Mouse (Mus musculus) frontal cortex, adult (tissue): ENCODE data around the gene Rbm14.
A peak's percentile ranks its signal among the peaks of the same experiment; 100 is the strongest.
"Not testable (repeated sequence)": the region's sequence is repeated elsewhere in the genome, so short reads cannot be mapped to it uniquely, and the experiment has no call there.

Source experiments
- ATAC-seq: cut with Nextera tagmentation; 2 replicates; pipeline ENCODE4 v1.9.2; 2017; ENCODE audit warnings: mild to moderate bottlenecking, moderate library complexity, mixed read lengths; ENCODE audit not compliant: low TSS enrichment

The Rbm14 gene

DNA sequence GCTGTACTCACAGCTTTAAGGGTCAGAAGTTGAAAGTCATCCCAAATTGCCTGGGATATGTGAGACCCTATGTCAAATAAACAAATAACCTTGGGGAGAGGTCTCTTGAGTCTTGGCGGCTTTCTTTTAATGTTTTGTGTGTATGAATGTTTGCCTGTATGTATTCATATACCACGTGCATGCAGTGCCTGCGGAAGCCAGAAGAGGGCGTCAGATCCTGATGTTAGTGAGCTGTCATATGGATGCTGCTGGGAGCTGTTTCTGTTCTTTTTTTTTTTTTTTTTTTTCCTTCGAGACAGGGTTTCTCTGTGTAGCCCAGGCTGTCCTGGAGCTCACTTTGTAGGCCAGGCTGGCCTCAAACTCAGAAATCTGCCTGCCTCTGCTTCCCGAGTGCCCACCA, 1.6 kb upstream of the Rbm14 start:
- no peak for ATAC-seq

DNA sequence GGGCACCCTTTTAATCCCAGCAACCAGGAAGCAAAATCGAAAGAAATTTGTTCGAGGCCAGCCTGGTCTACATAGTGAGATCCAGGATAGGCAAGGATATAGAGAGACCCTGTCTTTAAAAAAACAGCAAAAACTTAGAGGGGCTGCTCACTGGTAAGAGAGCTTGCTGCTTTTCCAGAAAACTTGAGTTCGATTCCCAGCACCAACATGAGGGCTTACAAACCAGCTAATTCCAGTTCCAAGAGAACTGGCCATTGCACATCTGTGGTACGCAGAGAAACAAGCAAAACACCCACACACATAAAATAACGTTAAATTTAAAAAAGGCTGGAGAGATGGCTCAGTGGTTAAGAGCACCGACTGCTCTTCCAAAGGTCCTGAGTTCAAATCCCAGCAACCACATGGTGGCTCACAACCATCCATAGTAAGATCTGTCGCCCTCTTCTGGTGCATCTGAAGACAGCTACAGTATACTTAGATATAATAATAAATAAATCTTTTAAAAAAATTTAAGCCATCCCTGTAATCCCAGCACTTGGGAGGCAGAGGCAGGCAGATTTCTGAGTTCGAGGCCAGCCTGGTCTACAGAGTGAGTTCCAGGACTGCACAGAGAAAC, 1.0 kb upstream of the Rbm14 start:
- not testable (repeated sequence) for ATAC-seq

- no peak; the same call in 1 of the 2 replicates for ATAC-seq
Observed at GRCm38 (mm10) chr19:4811909-4812242, 442 bp upstream of the Rbm14 start.

- no peak; the same call in 1 of the 2 replicates for ATAC-seq
Observed at GRCm38 (mm10) chr19:4810746-4811062, 730 bp downstream of the Rbm14 start.

GRCm38 (mm10) chr19:4810309-4810708, 1.1 kb downstream of the Rbm14 start:
- no peak for ATAC-seq

GRCm38 (mm10) chr19:4803283-4803682, 8.2 kb downstream of the Rbm14 start:
- ATAC-seq: no peak

GRCm38 (mm10) chr19:4802691-4803091, 8.7 kb downstream of the Rbm14 start:
- ATAC-seq: no peak

GRCm38 (mm10) chr19:4799083-4799482, 12.4 kb downstream of the Rbm14 start:
- no peak for ATAC-seq

GRCm38 (mm10) chr19:4797846-4798245, 13.6 kb downstream of the Rbm14 start:
- peak; percentile 48; the same call in 1 of the 2 replicates for ATAC-seq

GRCm38 (mm10) chr19:4795929-4796328, 15.5 kb downstream of the Rbm14 start:
- no peak for ATAC-seq

DNA sequence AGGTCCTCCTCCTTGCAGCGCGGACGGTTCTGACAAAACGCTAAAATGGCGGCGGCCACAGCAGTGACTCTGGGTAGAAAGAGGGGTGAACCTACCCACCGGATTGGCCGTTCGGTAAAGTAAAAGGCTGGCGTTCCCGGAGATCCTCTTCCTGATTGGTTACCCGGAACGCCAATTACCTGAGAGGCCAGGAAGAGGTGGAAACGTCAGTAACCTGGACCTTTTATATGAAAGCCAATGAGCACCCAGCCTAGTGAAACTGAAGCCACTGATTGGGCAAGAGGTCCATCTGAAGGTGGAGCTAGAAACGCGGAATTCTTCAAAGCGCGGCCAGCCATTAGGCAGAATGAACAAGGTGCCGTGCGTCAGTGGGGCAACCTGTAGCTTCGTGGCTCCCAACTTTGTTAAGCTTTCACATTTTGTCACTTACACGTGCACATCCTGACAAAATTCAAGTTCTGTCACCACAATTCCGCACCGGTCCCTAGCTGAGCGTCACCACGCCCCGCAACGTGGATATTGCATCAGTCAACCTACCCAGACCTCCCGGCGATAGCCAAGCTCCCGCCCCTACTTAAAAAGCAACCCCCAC, 17.5 kb downstream of the Rbm14 start, which contains the start of gene Rbm4:
TSS of gene Rbm4 (minus strand) at position 71 of the 592 bp plus-strand sequence.
- ATAC-seq: peak; percentile 99

DNA sequence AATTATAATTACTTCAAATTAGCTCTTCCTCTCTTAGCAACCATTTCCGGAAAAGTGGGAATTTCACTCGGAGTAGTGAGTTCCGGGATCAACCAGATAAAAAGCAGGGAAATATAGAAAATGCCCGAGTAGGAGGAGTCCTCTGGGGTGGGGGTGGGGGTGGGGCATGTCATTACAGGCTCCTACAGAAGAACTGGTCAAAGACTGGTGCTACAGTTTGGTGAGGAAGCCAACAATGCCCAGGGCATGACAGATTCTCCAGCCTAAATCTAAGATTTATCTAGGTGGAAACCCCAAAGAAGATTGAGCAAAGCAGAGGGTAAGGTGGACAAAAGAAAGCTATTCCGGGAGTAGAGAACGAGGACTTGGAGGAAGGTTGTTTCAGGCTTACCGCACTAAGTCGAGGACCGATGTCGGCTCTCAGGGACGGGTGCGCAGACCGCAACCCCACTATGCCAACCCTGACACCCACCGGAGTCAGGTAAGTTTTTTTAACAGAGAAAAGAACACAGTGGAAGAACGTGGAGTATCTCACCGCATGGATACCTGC, 18.1 kb downstream of the Rbm14 start:
- ATAC-seq: 0 out of 2 replicates have a peak, but pooled peaks have one; percentile 11

DNA sequence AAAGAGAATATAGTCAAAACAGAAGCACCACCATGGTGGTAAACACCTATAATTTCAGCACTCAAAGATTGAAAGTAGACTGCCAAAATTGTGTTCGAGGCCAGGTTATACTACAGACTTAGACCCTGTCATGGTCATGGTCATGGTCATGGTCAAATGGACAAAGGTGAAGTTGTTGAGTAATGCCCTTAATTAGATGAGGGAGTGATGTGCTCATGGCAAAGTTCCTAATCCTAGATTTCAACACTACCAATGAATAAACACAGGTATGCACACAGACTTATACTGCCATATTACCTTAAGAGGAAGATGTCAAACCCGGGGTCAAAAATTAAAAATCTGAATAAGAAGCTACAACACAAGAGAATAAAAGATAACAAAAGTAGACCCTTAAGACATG, 25.1 kb downstream of the Rbm14 start:
- no peak for ATAC-seq

DNA sequence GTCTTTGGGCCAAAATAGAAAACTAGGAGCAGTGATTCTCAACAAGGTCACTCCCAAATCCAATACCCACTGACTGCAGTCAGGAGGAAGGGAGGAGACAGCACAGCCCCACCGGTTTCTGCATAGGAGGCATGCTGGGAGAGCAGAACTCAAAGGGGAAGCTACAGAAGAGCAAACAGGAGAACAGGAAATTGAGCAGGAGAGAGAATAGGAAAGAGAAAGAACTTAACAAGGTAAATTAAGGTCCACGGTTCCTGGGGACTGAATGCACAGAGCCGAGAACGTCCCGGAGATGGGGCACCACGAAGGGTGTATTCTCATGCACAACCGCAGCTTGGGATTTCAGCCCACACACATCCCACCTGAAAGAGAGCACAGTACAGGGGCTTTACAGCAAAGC, 26.2 kb downstream of the Rbm14 start:
- ATAC-seq: no peak

DNA sequence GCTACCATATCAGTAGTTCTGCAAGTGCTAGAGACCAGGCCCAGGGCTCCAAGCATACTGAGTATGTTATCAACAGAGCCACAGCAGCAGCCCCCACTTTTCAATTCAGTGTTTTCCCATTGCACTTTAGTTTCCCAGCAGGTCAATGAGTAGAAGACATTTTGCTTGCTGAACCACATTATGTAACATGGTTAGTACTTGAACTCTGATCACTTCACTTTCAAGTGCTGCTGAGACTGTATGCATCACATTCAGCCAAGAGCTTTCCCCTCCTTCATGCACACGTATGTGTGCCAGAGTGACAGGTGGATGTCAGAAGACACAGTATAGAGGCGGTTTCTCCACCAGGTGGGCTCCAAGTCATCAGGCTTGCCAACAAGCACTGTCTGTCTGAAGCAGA, 28.5 kb downstream of the Rbm14 start:
- ATAC-seq: no peak

GRCm38 (mm10) chr19:4772785-4773184, 38.6 kb downstream of the Rbm14 start:
- ATAC-seq: no peak

DNA sequence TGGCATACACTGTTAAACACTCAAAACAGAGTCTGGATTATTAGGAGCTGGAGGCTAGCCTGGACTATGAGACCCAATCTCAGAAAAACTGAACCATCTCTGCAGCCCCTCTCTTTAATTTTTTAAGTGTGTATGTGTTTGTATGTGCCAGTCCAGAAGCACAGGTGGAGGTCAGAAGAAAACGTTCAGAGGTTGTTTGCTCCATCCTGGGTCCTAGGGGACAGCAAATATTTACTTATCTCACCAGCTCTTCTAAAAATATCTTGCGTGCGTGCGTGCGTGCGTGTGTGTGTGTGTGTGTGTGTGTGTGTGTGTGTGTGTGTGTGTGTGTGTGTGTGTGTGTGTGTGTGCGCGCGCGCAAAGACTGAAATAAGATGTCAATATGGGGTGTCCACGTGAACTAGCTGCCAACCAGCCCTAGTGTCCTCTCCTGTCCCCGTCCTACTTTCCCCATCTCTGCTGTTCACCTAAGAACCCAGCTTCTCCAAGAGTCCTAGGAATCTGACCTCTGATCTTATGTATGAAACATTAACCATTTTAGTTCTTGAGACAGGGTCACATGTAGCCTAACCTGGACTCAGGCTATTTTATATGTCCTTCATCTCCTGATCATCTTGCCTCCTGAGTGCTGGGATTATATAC, 43.8 kb downstream of the Rbm14 start:
- no peak for ATAC-seq

DNA sequence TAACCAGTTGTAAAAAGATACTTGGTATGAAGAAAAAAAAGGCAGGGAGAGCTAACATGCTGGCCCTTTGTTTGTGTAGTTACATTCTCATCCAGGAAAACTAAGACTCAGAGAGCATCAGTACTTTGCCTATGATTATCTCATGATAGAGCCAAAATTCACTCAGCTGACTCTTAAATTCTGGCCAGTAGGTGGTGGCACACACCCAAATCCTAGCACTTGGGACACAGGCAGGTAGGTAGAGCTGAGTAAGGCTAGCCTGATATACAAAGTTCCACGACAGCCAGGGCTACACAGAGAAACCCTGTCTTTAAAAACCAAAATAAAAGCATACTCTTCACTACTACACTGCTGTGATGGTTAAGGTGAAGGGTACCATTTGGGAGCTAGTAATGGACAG, 48.6 kb downstream of the Rbm14 start:
- no peak for ATAC-seq

GRCm38 (mm10) chr19:4760544-4760943, 50.9 kb downstream of the Rbm14 start:
- ATAC-seq: not testable (repeated sequence)

DNA sequence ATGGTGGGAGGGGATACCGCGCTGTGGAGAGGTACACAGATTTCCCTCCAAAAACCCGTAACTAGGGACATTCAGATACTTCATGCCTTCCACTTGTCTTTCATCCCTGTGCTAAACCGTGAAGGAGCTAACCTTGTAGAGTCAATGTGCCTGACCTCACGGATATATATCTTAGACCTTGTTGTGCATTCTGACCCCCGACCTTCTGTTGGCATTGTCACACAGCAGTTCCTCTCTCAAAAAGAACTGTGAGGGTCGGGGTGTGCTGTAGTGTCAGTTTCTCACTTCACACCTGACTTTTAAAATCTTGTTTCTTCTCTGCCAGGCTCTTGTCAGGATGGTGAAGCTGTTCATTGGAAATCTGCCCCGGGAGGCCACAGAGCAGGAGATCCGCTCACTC, 54.5 kb downstream of the Rbm14 start:
- ATAC-seq: no peak

GRCm38 (mm10) chr19:4756193-4756911, 55.1 kb downstream of the Rbm14 start, which contains the start of gene Rbm4b:
Gene Rbm4b, plus strand, starts transcription at chr19:4756497.
- peak; percentile 64 for ATAC-seq

GRCm38 (mm10) chr19:4755565-4756192, 55.8 kb downstream of the Rbm14 start:
- ATAC-seq: peak; percentile 71
